ENCODE assay signal across 9 mouse cellular contexts in genomic region chr2:34519525-34519924, GRCm38 (mm10).
A peak's percentile ranks its signal among the peaks of the same experiment; 100 is the strongest.
DNase-seq lines count a peak whose midpoint lies in the region; ATAC-seq and TF ChIP-seq lines count a peak whose summit lies in the region.
"Had no signal": no experiment of that assay in that cellular context is flagged by ENCODE, and none has a peak within 500 bp of the region (broad histone marks: within the 10 kb centered on the region; RNA-seq: fewer than 3 reads in every experiment).

No protein-coding gene starts in this region.

- peak; percentile 26 for DNase-seq in kidney, adult 11 months
- peak; percentile 16 for DNase-seq in MEL-GATA-1-ER (ENCODE audit: extremely low read depth, low read depth)
- DNase-seq in brain, embryonic 14.5 days (ENCODE audit: low read depth): peak; percentile 77
- DNase-seq in heart, postnatal 36 days: peak; percentile 34 to 39
- DNase-seq in limb, embryonic 11.5 days (ENCODE audit: low spot score): peak; percentile 55
- DNase-seq in spleen, adult 12 weeks (ENCODE audit: low spot score): no peak

- no peak overlapping the region for H3K27ac ChIP-seq in kidney, embryonic 14.5 days (ENCODE audit: low read depth, low read length)
- H3K27ac ChIP-seq in limb, embryonic 11.5 days (replicated peaks; ENCODE audit: low read depth, low read length): no peak overlapping the region
- H3K27ac ChIP-seq in olfactory bulb, adult 2 months (ENCODE audit: insufficient read depth, low read depth, low read length): no peak overlapping the region

- H3K4me2 ChIP-seq in kidney, embryonic 14.5 days (replicated peaks; ENCODE audit: low read depth, low read length): no peak overlapping the region
- H3K4me2 ChIP-seq in limb, embryonic 11.5 days (ENCODE audit: low read depth, severe bottlenecking): no peak overlapping the region

- 47% methylated on average over 6 of the region's 6 CpGs for WGBS in kidney, embryonic 14.5 days
- WGBS in limb, embryonic 11.5 days: 47% methylated on average over 6 of the region's 6 CpGs
- WGBS in olfactory bulb, adult 2 months: 36% methylated on average over 6 of the region's 6 CpGs

- intact Hi-C loops in heart, postnatal 36 days (cut with DNase I): loop anchor here (2.0 to 5.0 kb wide), 2 partner anchors 112 to 547 kb away; partner anchors contain the start of gene Mapkap1

- peak; percentile 55; the same call in 1 of the 2 replicates for TF ChIP-seq CTCF in brain, embryonic 14.5 days (IDR thresholded peaks at IDR 0.05; ENCODE audit: borderline replicate concordance, extremely low read depth, insufficient read depth, insufficient read length)
- 0 out of 2 replicates have a peak, but pooled peaks have one; percentile 5 for TF ChIP-seq CTCF in olfactory bulb, adult 2 months (IDR thresholded peaks at IDR 0.05; ENCODE audit: insufficient read depth, low read depth, low read length)

- no peak overlapping the region for H3K9ac ChIP-seq in kidney, embryonic 14.5 days (ENCODE audit: low read depth, low read length)
- H3K9ac ChIP-seq in limb, embryonic 11.5 days (ENCODE audit: low read length): no peak overlapping the region

- no peak for TF ChIP-seq POLR2A in brain, embryonic 14.5 days (IDR thresholded peaks at IDR 0.05; ENCODE audit: borderline replicate concordance, extremely low read depth, insufficient read depth, insufficient read length, poor library complexity, severe bottlenecking)
- TF ChIP-seq POLR2A in olfactory bulb, adult 2 months (IDR thresholded peaks at IDR 0.05; ENCODE audit: insufficient read depth, low read depth, low read length): no peak

- no peaks in the 10 kb centered on the region for H3K4me1 ChIP-seq in kidney, embryonic 14.5 days (ENCODE audit: control insufficient read depth, insufficient read depth, low read length)
- no peaks in the 10 kb centered on the region for H3K4me1 ChIP-seq in limb, embryonic 11.5 days (ENCODE audit: control insufficient read depth, insufficient read depth, low read length)
- H3K4me1 ChIP-seq in olfactory bulb, adult 2 months (ENCODE audit: control insufficient read depth, insufficient read depth, low read length): no peaks in the 10 kb centered on the region

- H3K27me3 ChIP-seq in kidney, embryonic 14.5 days (ENCODE audit: control insufficient read depth, insufficient read depth, low read length): no peaks in the 10 kb centered on the region
- no peaks in the 10 kb centered on the region for H3K27me3 ChIP-seq in limb, embryonic 11.5 days (ENCODE audit: control insufficient read depth, insufficient read depth, low read length)

- 0 out of 2 replicates have a peak, but pooled peaks cover 4% of the 10 kb centered on the region for H3K36me3 ChIP-seq in kidney, embryonic 14.5 days (ENCODE audit: control insufficient read depth, insufficient read depth, low read length)
- no peaks in the 10 kb centered on the region for H3K36me3 ChIP-seq in limb, embryonic 11.5 days (ENCODE audit: control insufficient read depth, insufficient read depth, low read length)

- H3K9me3 ChIP-seq in kidney, embryonic 14.5 days (ENCODE audit: control insufficient read depth, low read length): no peaks in the 10 kb centered on the region
- no peaks in the 10 kb centered on the region for H3K9me3 ChIP-seq in limb, embryonic 11.5 days (ENCODE audit: control insufficient read depth, low read length)

- no peak overlapping the region for H3K4me3 ChIP-seq in kidney, embryonic 14.5 days (ENCODE audit: low read length)
- no peak overlapping the region for H3K4me3 ChIP-seq in limb, embryonic 11.5 days (ENCODE audit: low read depth, low read length)
- H3K4me3 ChIP-seq in olfactory bulb, adult 2 months (ENCODE audit: insufficient read depth, low read depth, low read length): no peak overlapping the region
- H3K4me3 ChIP-seq: erythroblast, embryonic 14.5 days had no signal

- ATAC-seq in kidney, embryonic 14.5 days (ENCODE audit: low FRiP score, low TSS enrichment): no peak
- no peak for ATAC-seq in limb, embryonic 11.5 days (ENCODE audit: insufficient number of reproducible peaks, low FRiP score, low TSS enrichment, low read depth)
